Mouse (Mus musculus) hindbrain, embryonic 14.5 days (tissue): ENCODE measurements at regions not wholly inside any gene's neighbourhood (a gene's known extent, or its start where the extent isn't known, plus 50 kb on each side); places are given as distances from the start of the nearest gene placed in this dataset.

Experiments
- ATAC-seq: fragments of 200-750 bp; cut with Nextera tagmentation; 2 replicates; pipeline ENCODE4 v1.8.0; 2017; ENCODE audit warnings: moderate number of reproducible peaks, mild to moderate bottlenecking, moderate TSS enrichment, moderate library complexity; ENCODE audit not compliant: low FRiP score
- DNase-seq: peaks from one replicate; pipeline ENCODE4 v3.0.0-alpha.2; 2015; ENCODE audit warnings: low spot score
- H3K27ac ChIP-seq: fragments of 300-500 bp; sonication (generic); 2 replicates; pipeline ENCODE4 v1.5.1; 2014; ENCODE audit warnings: mild to moderate bottlenecking, moderate library complexity
- H3K27me3 ChIP-seq: fragments of 300-500 bp; sonication (generic); 2 replicates; pipeline ENCODE4 v1.6.1; 2014; ENCODE audit warnings: mild to moderate bottlenecking, low read length, mixed read lengths; ENCODE audit not compliant: control insufficient read depth, insufficient read depth
- H3K36me3 ChIP-seq: fragments of 300-500 bp; sonication (generic); replicated peaks from 2 replicates; pipeline ENCODE4 v1.6.1; 2014; ENCODE audit not compliant: control insufficient read depth, insufficient read depth
- H3K4me1 ChIP-seq: fragments of 300-500 bp; sonication (generic); replicated peaks from 2 replicates; pipeline ENCODE4 v1.6.1; 2014; ENCODE audit warnings: antibody characterized with exemption, low read length, mixed read lengths; ENCODE audit not compliant: control insufficient read depth, insufficient read depth
- H3K4me2 ChIP-seq: fragments of 300-500 bp; sonication (generic); replicated peaks from 2 replicates; pipeline ENCODE4 v1.6.1; 2014; ENCODE audit warnings: mild to moderate bottlenecking, moderate library complexity
- H3K4me3 ChIP-seq: fragments of 300-500 bp; sonication (generic); replicated peaks from 2 replicates; pipeline ENCODE4 v1.5.1; 2014; ENCODE audit warnings: mild to moderate bottlenecking, low read length
- H3K9ac ChIP-seq: fragments of 300-500 bp; sonication (generic); 2 replicates; pipeline ENCODE4 v1.6.1; 2014
- H3K9me3 ChIP-seq: fragments of 300-500 bp; sonication (generic); 2 replicates; pipeline ENCODE4 v1.6.1; 2016; ENCODE audit warnings: low read length; ENCODE audit not compliant: control insufficient read depth
- WGBS: fragments of 180-500 bp; shearing (Covaris S2); extraction: QIAGEN DNeasy Blood & Tissue Kit; methylation state at CpG from one replicate; pipeline ENCODE4 v1.1.7; 2014; 5-methylcytosine and 5-hydroxymethylcytosine counted together

DNA sequence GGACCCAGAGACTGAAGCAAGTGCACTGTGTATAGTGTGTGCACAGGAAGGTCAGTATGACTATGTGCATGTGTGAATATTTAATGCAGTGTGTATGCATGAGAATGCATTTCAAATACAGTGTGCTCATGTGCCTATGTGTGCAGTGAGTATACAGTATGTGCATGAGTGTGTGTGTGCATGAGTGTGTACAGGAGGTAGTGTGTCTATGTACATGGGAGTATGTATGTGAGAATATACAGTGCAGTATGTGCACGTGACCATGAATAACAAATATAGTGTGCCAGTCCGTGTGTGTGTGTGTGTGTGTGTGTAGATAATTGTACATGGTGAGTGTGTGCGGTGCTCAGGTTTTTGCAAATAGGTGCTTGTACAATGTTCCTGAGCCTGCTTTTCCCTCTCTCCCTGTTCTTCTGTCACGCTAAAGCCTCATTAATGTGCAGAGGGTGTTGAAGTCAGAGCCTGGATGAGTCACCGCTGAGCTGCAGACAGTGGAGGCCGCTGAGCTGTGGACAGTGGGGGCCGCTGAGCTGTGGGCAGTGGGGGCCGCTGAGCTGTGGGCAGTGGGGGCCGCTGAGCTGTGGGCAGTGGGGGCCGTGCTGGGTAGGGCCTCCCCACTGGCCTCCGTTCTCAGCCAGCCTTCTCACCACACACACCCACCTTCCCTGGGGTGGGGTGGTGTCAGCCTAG lies 50.8 kb upstream of the Stx16 start:
- Histone ChIP-seq H3K36me3 (no peaks in the 10 kb centered on the region), H3K4me2 (no peak overlapping the region), H3K27me3 (no peaks in the 10 kb centered on the region), H3K27ac (no peak overlapping the region), H3K9ac (no peak overlapping the region; the same call in 1 of the 2 replicates), H3K9me3 (no peaks in the 10 kb centered on the region), H3K4me1 (no peaks in the 10 kb centered on the region), H3K4me3 (no peak overlapping the region)
- WGBS = 58% methylated on average over 11 of the region's 11 CpGs
- no peak for DNase-seq
- peak; percentile 43; the same call in 1 of the 2 replicates for ATAC-seq
